Mouse (Mus musculus): ENCODE results near the gene Irf8. TPM values are rescaled to one million over a fixed set of nuclear protein-coding genes. Genes with fewer than 3 reads are reported as not detected.
"Not testable (repeated sequence)": the region's sequence is repeated elsewhere in the genome, so short reads cannot be mapped to it uniquely, and the experiment has no call there.

Gene Irf8
- total RNA-seq, 2 experiments from 2014 or later: 3.7 to 4.5 TPM

GRCm38 (mm10) chr8:120715996-120716680 is 20.0 kb upstream of the Irf8 start:
- DNase-seq (ENCODE audit: extremely low spot score in 1 of 2, low spot score in 2 of 2): no peak
- intact Hi-C loops (cut with DNase I): no loop called here

GRCm38 (mm10) chr8:120719586-120720236 is 16.4 kb upstream of the Irf8 start:
- no peak for DNase-seq (ENCODE audit: extremely low spot score in 1 of 2, low spot score in 2 of 2)
- intact Hi-C loops (cut with DNase I): no loop called here

- no peak for DNase-seq (ENCODE audit: extremely low spot score in 1 of 2, low spot score in 2 of 2)
- intact Hi-C loops (cut with DNase I): no loop called here
These were observed 13.1 kb upstream of the Irf8 start for GRCm38 (mm10) chr8:120723025-120723424.

- intact Hi-C loops (cut with DNase I): not testable (repeated sequence)
These were observed 12.1 kb upstream of the Irf8 start for GRCm38 (mm10) chr8:120724096-120724495.

GRCm38 (mm10) chr8:120724816-120725575 is 11.2 kb upstream of the Irf8 start:
- intact Hi-C loops (cut with DNase I): no loop called here
- DNase-seq (ENCODE audit: extremely low spot score in 1 of 2, low spot score in 2 of 2): no peak

More at GRCm38 (mm10) chr8:120724096-120724495, 12.1 kb upstream of the Irf8 start:
- not testable (repeated sequence) for DNase-seq (ENCODE audit: extremely low spot score in 1 of 2, low spot score in 2 of 2)

GRCm38 (mm10) chr8:120725576-120725950 is 10.6 kb upstream of the Irf8 start:
- intact Hi-C loops (cut with DNase I): no loop called here
- no peak for DNase-seq (ENCODE audit: extremely low spot score in 1 of 2, low spot score in 2 of 2)

- no peak for DNase-seq (ENCODE audit: extremely low spot score in 1 of 2, low spot score in 2 of 2)
- intact Hi-C loops (cut with DNase I): no loop called here
These were observed 10.1 kb upstream of the Irf8 start for GRCm38 (mm10) chr8:120726051-120726450.

- intact Hi-C loops (cut with DNase I): no loop called here
- no peak for DNase-seq (ENCODE audit: extremely low spot score in 1 of 2, low spot score in 2 of 2)
These were observed 7.5 kb upstream of the Irf8 start for GRCm38 (mm10) chr8:120728488-120729160.

- no peak for DNase-seq (ENCODE audit: extremely low spot score in 1 of 2, low spot score in 2 of 2)
- intact Hi-C loops (cut with DNase I): no loop called here
These were observed 4.6 kb upstream of the Irf8 start for GRCm38 (mm10) chr8:120731582-120731981.

GRCm38 (mm10) chr8:120732068-120732467 is 4.1 kb upstream of the Irf8 start:
- DNase-seq (ENCODE audit: extremely low spot score in 1 of 2, low spot score in 2 of 2): no peak
- intact Hi-C loops (cut with DNase I): no loop called here

- DNase-seq (ENCODE audit: extremely low spot score in 1 of 2, low spot score in 2 of 2): peak in 1 of 2 experiments; percentile 36
- intact Hi-C loops (cut with DNase I): loop anchor here (5.0 kb wide), 1 partner anchor 54 kb away; no protein-coding TSS in a partner anchor
These were observed 328 bp downstream of the Irf8 start for GRCm38 (mm10) chr8:120736486-120736885.

- intact Hi-C loops (cut with DNase I): loop anchor here (5.0 kb wide), 1 partner anchor 55 kb away; no protein-coding TSS in a partner anchor
These were observed 1.0 kb downstream of the Irf8 start for GRCm38 (mm10) chr8:120737166-120737565.

GRCm38 (mm10) chr8:120738771-120739170 is 2.6 kb downstream of the Irf8 start:
- DNase-seq (ENCODE audit: extremely low spot score in 1 of 2, low spot score in 2 of 2): no peak
- intact Hi-C loops (cut with DNase I): loop anchor here (5.0 kb wide), 1 partner anchor 56 kb away; no protein-coding TSS in a partner anchor

More at GRCm38 (mm10) chr8:120737166-120737565, 1.0 kb downstream of the Irf8 start:
- no peak for DNase-seq (ENCODE audit: extremely low spot score in 1 of 2, low spot score in 2 of 2)

- intact Hi-C loops (cut with DNase I): loop anchor here (5.0 kb wide), 1 partner anchor 57 kb away; no protein-coding TSS in a partner anchor
- DNase-seq (ENCODE audit: extremely low spot score in 1 of 2, low spot score in 2 of 2): no peak
These were observed 3.4 kb downstream of the Irf8 start for GRCm38 (mm10) chr8:120739526-120739925.

GRCm38 (mm10) chr8:120740579-120740978 is 4.4 kb downstream of the Irf8 start:
- no peak for DNase-seq (ENCODE audit: extremely low spot score in 1 of 2, low spot score in 2 of 2)
- intact Hi-C loops (cut with DNase I): no loop called here

- DNase-seq (ENCODE audit: extremely low spot score in 1 of 2, low spot score in 2 of 2): no peak
- intact Hi-C loops (cut with DNase I): no loop called here
These were observed 4.8 kb downstream of the Irf8 start for GRCm38 (mm10) chr8:120741001-120741400.

- intact Hi-C loops (cut with DNase I): no loop called here
- no peak for DNase-seq (ENCODE audit: extremely low spot score in 1 of 2, low spot score in 2 of 2)
These were observed 5.8 kb downstream of the Irf8 start for GRCm38 (mm10) chr8:120741815-120742530.

GRCm38 (mm10) chr8:120743149-120743897 is 7.2 kb downstream of the Irf8 start:
- intact Hi-C loops (cut with DNase I): no loop called here
- no peak for DNase-seq (ENCODE audit: extremely low spot score in 1 of 2, low spot score in 2 of 2)
